Mouse (Mus musculus): ENCODE data around the gene Pfkp. TPM values are rescaled to one million over a fixed set of nuclear protein-coding genes. Genes with fewer than 3 reads are reported as not detected.

Gene Pfkp
- 21.1 TPM for polyA plus RNA-seq (2014; fragmentation: Illumina TruSeq; extraction: RNeasy Lipid Tissue Mini Kit (QIAGEN cat#74804); ENCODE audit: low read depth, low replicate concordance)

GRCm38 (mm10) chr13:6648669-6649233 is at the start of gene Pfkp:
Gene Pfkp, minus strand, starts transcription at chr13:6648777.

Other genes starting within 250 kb of the Pfkp start
- 45.0 TPM for gene Pitrm1, start 100.6 kb downstream of the Pfkp start, polyA plus RNA-seq (2014; fragmentation: Illumina TruSeq; extraction: RNeasy Lipid Tissue Mini Kit (QIAGEN cat#74804); ENCODE audit: low read depth, low replicate concordance)

Data from kidney, adult 10 weeks (tissue).